Mouse (Mus musculus) neutrophil, adult 65 days (primary cell): Measurements from ENCODE around the gene D10Jhu81e. TPM values are rescaled to one million over a fixed set of nuclear protein-coding genes. Genes with fewer than 3 reads are reported as not detected.

ENCODE experiments used
- total RNA-seq: library from RNA; stranded (reverse); gene quantifications from 2 replicates; pipeline ENCODE4 v1.2.4, GENCODE M21; 2023

D10Jhu81e gene
- 14.7 and 14.8 TPM in 2 replicates for total RNA-seq

DNA sequence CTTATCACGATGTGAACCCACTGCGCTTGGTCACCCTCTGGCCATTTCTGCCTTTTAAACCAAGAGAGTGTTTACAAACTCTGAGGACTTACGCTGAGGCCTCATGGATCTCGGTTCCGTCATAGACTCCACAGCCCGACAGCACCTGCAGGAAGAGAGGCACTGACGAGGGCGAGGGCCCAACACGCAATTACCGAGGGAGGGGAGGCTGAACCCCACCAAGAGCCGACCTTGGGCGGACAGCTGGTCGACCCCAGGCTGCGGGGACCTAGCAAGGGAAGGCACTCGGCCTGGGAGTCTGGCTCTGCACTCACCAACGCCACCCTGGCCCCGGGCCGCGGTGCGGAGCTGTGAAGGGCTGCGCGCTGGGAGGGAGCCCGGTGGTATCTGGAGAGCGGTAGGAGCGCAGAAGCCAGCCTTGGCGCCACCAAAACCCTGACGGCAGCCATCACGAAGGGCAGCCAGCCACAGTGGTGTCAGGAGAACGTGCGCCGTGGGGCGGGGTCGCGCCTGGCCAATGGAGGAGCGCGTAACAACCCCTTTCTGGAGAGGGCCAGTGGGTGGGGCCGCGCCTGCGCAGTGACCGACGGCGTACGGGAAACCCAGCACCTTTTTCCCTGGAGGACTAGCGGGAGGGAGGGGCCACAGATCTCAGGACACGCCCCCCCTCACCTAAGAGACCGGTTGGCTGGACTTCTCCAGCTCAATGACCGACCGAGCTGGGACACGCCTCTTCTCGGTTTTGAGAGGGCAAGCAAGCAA, at the start of gene D10Jhu81e:
D10Jhu81e (minus strand) TSS at position 502 of the 762 bp plus-strand sequence.

DNA sequence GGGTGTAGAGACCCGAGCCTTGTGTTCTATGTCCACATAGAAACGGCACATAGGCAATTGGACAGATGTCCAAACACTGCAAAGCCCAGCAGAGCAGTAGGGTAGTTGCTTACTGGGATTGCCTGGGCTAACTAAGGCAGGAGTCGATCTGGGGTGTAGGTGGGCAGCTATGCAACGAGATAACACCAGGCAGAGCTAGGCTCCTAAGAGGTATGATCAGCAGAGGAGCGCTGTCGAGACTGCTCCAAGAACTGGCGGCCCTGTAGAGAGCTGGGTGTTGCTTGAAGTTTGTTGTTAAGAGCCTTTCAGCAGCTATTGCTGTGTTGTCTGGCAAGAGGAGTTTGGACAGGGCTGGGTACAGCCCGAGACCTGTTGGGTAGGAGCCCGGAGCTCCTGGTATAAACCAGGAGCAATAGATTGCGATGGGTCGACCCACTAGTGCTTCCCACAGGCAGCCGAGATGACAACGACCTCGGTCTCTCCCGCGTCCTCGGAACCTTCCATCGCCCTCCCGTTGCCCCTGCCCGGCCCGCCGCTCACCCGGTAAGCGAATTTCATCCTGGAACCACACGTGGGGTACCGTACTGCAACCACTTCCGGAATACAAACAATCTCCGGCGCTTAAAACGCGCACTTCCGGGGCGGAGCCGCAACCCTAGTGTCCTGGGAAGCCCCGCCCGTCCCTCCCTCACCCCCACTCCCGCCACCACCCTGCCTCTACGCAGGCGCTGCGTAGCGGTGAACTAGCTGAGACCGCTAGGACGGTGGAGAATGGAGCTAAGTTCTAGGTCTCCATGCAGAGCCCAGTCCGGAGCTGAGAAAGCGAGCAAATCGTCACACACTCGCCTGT, 15.2 kb upstream of the D10Jhu81e start, which contains the start of gene Pwp2:
Pwp2 (minus strand) TSS at position 619 of the 850 bp plus-strand sequence.

Other genes starting within 250 kb of the D10Jhu81e start
- gene Trpm2, start 199.2 kb downstream of the D10Jhu81e start, total RNA-seq = 254 and 380 TPM in 2 replicates
- gene 1810043G02Rik, start 191.3 kb downstream of the D10Jhu81e start, total RNA-seq = 10.6 and 12.8 TPM in 2 replicates
- 39.7 and 51.3 TPM in 2 replicates for gene Pfkl, start 159.7 kb downstream of the D10Jhu81e start, total RNA-seq
- 2.9 and 5.2 TPM in 2 replicates for gene Dnmt3l, start 127.8 kb downstream of the D10Jhu81e start, total RNA-seq
- gene Aire, start 126.2 kb downstream of the D10Jhu81e start, total RNA-seq = not detected in 2 replicates
- 55.4 and 64.3 TPM in 2 replicates for gene Icosl, start 100.5 kb downstream of the D10Jhu81e start, total RNA-seq
- gene Pwp2, start 15.4 kb upstream of the D10Jhu81e start, total RNA-seq = 3.2 and 3.7 TPM in 2 replicates
- 69.7 and 91.7 TPM in 2 replicates for gene Trappc10, start 74.9 kb upstream of the D10Jhu81e start, total RNA-seq
- gene Agpat3, start 182.7 kb upstream of the D10Jhu81e start, total RNA-seq = 2.3 and 5.5 TPM in 2 replicates
- gene Rrp1, start 243.3 kb upstream of the D10Jhu81e start, total RNA-seq = 138 and 174 TPM in 2 replicates